Mouse (Mus musculus) brown adipose tissue, adult 24 weeks (tissue): ENCODE measurements around the gene Zmym2. TPM values are rescaled to one million over a fixed set of nuclear protein-coding genes. Genes with fewer than 3 reads are reported as not detected.

ENCODE experiments used
- H3K27ac ChIP-seq: fragments of 200-500 bp; replicated peaks from 2 replicates; pipeline ENCODE4 v1.5.1; 2012; ENCODE audit warnings: low read depth, mild to moderate bottlenecking, low read length
- H3K4me1 ChIP-seq: fragments of 200-500 bp; 2 replicates; pipeline ENCODE4 v1.6.1; 2012; ENCODE audit warnings: low read length, mixed read lengths; ENCODE audit not compliant: control insufficient read depth, insufficient read depth, insufficient read length
- H3K4me3 ChIP-seq: fragments of 200-500 bp; 2 replicates; pipeline ENCODE4 v1.5.1; 2012; ENCODE audit warnings: low read depth, mild to moderate bottlenecking, low read length, moderate library complexity; ENCODE audit not compliant: insufficient read depth
- polyA plus RNA-seq: library from polyadenylated mRNA; stranded (reverse); fragments of >200 nt; gene quantifications from 2 replicates; pipeline ENCODE4 v1.2.4, GENCODE M21; 2012; ENCODE audit not compliant: missing spikeins, insufficient read depth, insufficient read length

Gene Zmym2
- polyA plus RNA-seq, 1 experiment, result 27.3 TPM

GRCm38 (mm10) chr14:56887887-56888286 is 1.4 kb downstream of the Zmym2 start:
- Histone ChIP-seq H3K4me3 (peak overlapping the region; percentile 100), H3K27ac (no peak overlapping the region), H3K4me1 (peaks cover 4% of the 10 kb centered on the region)

- Histone ChIP-seq H3K4me1 (peaks cover 4% of the 10 kb centered on the region), H3K27ac (no peak overlapping the region), H3K4me3 (no peak overlapping the region)
Observed at GRCm38 (mm10) chr14:56888416-56888815, 2.0 kb downstream of the Zmym2 start.

GRCm38 (mm10) chr14:56894417-56894816 is 8.0 kb downstream of the Zmym2 start:
- Histone ChIP-seq H3K4me1 (peaks cover 2% of the 10 kb centered on the region; the same call in 1 of the 2 replicates), H3K27ac (no peak overlapping the region), H3K4me3 (no peak overlapping the region)

GRCm38 (mm10) chr14:56896521-56896920 is 10.1 kb downstream of the Zmym2 start:
- H3K27ac ChIP-seq, result no peak overlapping the region
- H3K4me1 ChIP-seq, result peaks cover 2% of the 10 kb centered on the region; the same call in 1 of the 2 replicates
- H3K4me3 ChIP-seq, result no peak overlapping the region

GRCm38 (mm10) chr14:56897475-56897874 is 11.0 kb downstream of the Zmym2 start:
- H3K4me1 ChIP-seq, result peaks cover 2% of the 10 kb centered on the region; the same call in 1 of the 2 replicates
- H3K4me3 ChIP-seq, result no peak overlapping the region
- no peak overlapping the region for H3K27ac ChIP-seq

GRCm38 (mm10) chr14:56899656-56900055 is 13.2 kb downstream of the Zmym2 start:
- Histone ChIP-seq H3K4me1 (no peaks in the 10 kb centered on the region), H3K4me3 (no peak overlapping the region), H3K27ac (no peak overlapping the region)

- Histone ChIP-seq H3K4me1 (peaks cover 5% of the 10 kb centered on the region; the same call in 1 of the 2 replicates), H3K4me3 (no peak overlapping the region), H3K27ac (no peak overlapping the region)
Observed at GRCm38 (mm10) chr14:56903039-56903438, 16.6 kb downstream of the Zmym2 start.

- no peak overlapping the region for H3K4me3 ChIP-seq
- peaks cover 5% of the 10 kb centered on the region; the same call in 1 of the 2 replicates for H3K4me1 ChIP-seq
- no peak overlapping the region for H3K27ac ChIP-seq
Observed at GRCm38 (mm10) chr14:56905696-56906095, 19.2 kb downstream of the Zmym2 start.

- no peak overlapping the region for H3K27ac ChIP-seq
- H3K4me1 ChIP-seq, result no peaks in the 10 kb centered on the region
- H3K4me3 ChIP-seq, result no peak overlapping the region
Observed at GRCm38 (mm10) chr14:56918532-56918931, 32.1 kb downstream of the Zmym2 start.

GRCm38 (mm10) chr14:56935481-56935880 is 49.0 kb downstream of the Zmym2 start:
- no peaks in the 10 kb centered on the region for H3K4me1 ChIP-seq
- no peak overlapping the region for H3K4me3 ChIP-seq
- no peak overlapping the region for H3K27ac ChIP-seq

GRCm38 (mm10) chr14:56939903-56940302 is 53.5 kb downstream of the Zmym2 start:
- H3K27ac ChIP-seq, result no peak overlapping the region
- no peaks in the 10 kb centered on the region for H3K4me1 ChIP-seq
- no peak overlapping the region for H3K4me3 ChIP-seq

- no peaks in the 10 kb centered on the region for H3K4me1 ChIP-seq
- H3K27ac ChIP-seq, result no peak overlapping the region
- H3K4me3 ChIP-seq, result no peak overlapping the region
Observed at GRCm38 (mm10) chr14:56952928-56953327, 66.5 kb downstream of the Zmym2 start.

- Histone ChIP-seq H3K27ac (no peak overlapping the region), H3K4me1 (no peaks in the 10 kb centered on the region), H3K4me3 (no peak overlapping the region)
Observed at GRCm38 (mm10) chr14:56954393-56954792, 67.9 kb downstream of the Zmym2 start.

- no peak overlapping the region for H3K27ac ChIP-seq
- no peaks in the 10 kb centered on the region for H3K4me1 ChIP-seq
Observed at GRCm38 (mm10) chr14:56963969-56964734, 77.7 kb downstream of the Zmym2 start.

GRCm38 (mm10) chr14:56969653-56970052 is 83.2 kb downstream of the Zmym2 start:
- Histone ChIP-seq H3K4me3 (no peak overlapping the region), H3K4me1 (no peaks in the 10 kb centered on the region)

More at GRCm38 (mm10) chr14:56963969-56964734, 77.7 kb downstream of the Zmym2 start:
- H3K4me3 ChIP-seq, result no peak overlapping the region

GRCm38 (mm10) chr14:56970160-56970559 is 83.7 kb downstream of the Zmym2 start:
- Histone ChIP-seq H3K4me1 (no peaks in the 10 kb centered on the region), H3K27ac (no peak overlapping the region), H3K4me3 (no peak overlapping the region)

More at GRCm38 (mm10) chr14:56969653-56970052, 83.2 kb downstream of the Zmym2 start:
- no peak overlapping the region for H3K27ac ChIP-seq
